Mouse (Mus musculus): Measurements from ENCODE around the gene Slc33a1.

The Slc33a1 gene

GRCm38 (mm10) chr3:63892154-63892553 lies 72.4 kb downstream of the Slc33a1 start:
- H3K4me3 ChIP-seq (replicated peaks; ENCODE audit: low read length) = no peak overlapping the region
- TF ChIP-seq NANOG (IDR thresholded peaks at IDR 0.05; ENCODE audit: borderline replicate concordance, low read length) (no peak), CTCF (conservative IDR thresholded peaks at IDR 0.05; ENCODE audit: low read length) (no peak), POU5F1 (IDR thresholded peaks at IDR 0.05; ENCODE audit: borderline replicate concordance, low read length) (no peak)
- no peaks in the 10 kb centered on the region for H3K36me3 ChIP-seq (ENCODE audit: insufficient read depth, low read length)
- no peaks in the 10 kb centered on the region for H3K9me3 ChIP-seq (ENCODE audit: low read length)
- no peaks in the 10 kb centered on the region for H3K4me1 ChIP-seq (replicated peaks; ENCODE audit: low read depth, low read length)
- no peaks in the 10 kb centered on the region for H3K27me3 ChIP-seq (ENCODE audit: insufficient read depth, low read length)
